Mouse (Mus musculus) CH12.LX (cell line): ENCODE data around the gene 2810004N23Rik.

Experiments used
- CTCF ChIP-seq, 2 experiments: IDR thresholded peaks in 1 of 2; conservative IDR thresholded peaks in 1 of 2; 2 replicates each; pipeline ENCODE4 v1.5.1; 2011 to 2012; ENCODE audit warnings: low read depth in 2 of 2, low read length in 2 of 2, improper control_type of control experiment in 1 of 2, inconsistent platforms in 1 of 2, mild to moderate bottlenecking in 1 of 2, moderate library complexity in 1 of 2
- EP300 ChIP-seq: IDR thresholded peaks from 2 replicates; pipeline ENCODE4 v1.6.1; 2011; ENCODE audit warnings: low read length, improper control_type of control experiment
- ETS1 ChIP-seq: conservative IDR thresholded peaks from 2 replicates; pipeline ENCODE4 v1.6.1; 2012; ENCODE audit warnings: low read depth, mild to moderate bottlenecking, inconsistent platforms, low read length, improper control_type of control experiment, moderate library complexity
- JUN ChIP-seq: IDR thresholded peaks from 2 replicates; pipeline ENCODE4 v1.6.1; 2011; ENCODE audit warnings: low read depth, mild to moderate bottlenecking, low read length, improper control_type of control experiment, moderate library complexity; ENCODE audit not compliant: insufficient read depth
- KAT2A ChIP-seq: IDR thresholded peaks from 2 replicates; pipeline ENCODE4 v1.6.1; 2012; ENCODE audit warnings: low read length, improper control_type of control experiment, inconsistent platforms; ENCODE audit not compliant: insufficient replicate concordance
- POLR2A ChIP-seq: IDR thresholded peaks from 2 replicates; pipeline ENCODE4 v1.6.1; 2011; ENCODE audit warnings: low read depth, mild to moderate bottlenecking, improper control_type of control experiment, low read length
- RCOR1 ChIP-seq: conservative IDR thresholded peaks from 2 replicates; pipeline ENCODE4 v1.6.1; 2012; ENCODE audit warnings: low read depth, mild to moderate bottlenecking, inconsistent platforms, low read length, improper control_type of control experiment

GRCm38 (mm10) chr8:124888385-124888784 is 25.5 kb upstream of the 2810004N23Rik start:
- TF ChIP-seq ETS1 (no peak), POLR2A (no peak), EP300 (no peak), CTCF (conservative IDR thresholded peaks at IDR 0.05 in 1 of 2, IDR thresholded peaks at IDR 0.05 in 1 of 2; ENCODE audit: low read depth in 2 of 2, low read length in 2 of 2) (peak in 1 of 2 experiments; percentile 31; a peak in 1 of 4 replicates), JUN (no peak), KAT2A (no peak), RCOR1 (no peak)
